Mouse (Mus musculus): ENCODE data around the gene Bcar3.
A peak's percentile ranks its signal among the peaks of the same experiment; 100 is the strongest.

The Bcar3 gene

GRCm38 (mm10) chr3:122458743-122459142 is 164.8 kb downstream of the Bcar3 start:
- no peak for DNase-seq (ENCODE audit: low spot score)

DNA sequence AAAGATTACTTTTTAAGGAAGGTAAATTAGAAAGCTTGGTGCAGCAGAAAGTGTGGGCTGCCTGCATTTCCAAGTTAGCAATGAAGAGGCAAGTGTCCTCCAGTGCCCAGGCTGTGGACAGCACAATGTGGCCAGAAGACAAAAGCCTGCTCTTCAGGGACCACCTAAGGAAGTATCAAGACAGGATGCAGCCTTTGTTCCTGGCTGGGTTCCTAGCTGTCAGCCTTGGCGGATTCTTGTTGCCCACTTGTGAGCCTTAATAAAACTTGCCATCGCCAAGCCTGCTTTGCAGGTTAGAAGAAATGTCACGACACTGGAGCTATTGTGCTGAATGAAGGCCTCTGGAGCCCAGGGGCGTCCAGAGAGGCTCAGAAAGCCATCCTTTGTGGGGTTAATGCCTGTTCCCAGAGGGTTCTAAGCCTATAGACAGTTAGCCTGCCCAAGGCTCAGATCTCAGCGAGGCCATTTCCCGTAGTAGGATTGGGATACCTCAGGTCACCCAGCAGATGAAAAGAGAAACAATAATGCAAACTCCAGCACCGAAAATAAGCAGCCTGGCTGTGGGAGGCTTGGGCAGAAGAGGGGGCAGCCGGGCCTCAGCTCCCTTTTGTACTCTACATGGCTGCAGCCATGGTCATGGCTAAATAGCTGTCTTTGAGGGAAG is 167.0 kb downstream of the Bcar3 start:
- DNase-seq (ENCODE audit: low spot score), result no peak

- DNase-seq (ENCODE audit: low spot score), result no peak
Measured at GRCm38 (mm10) chr3:122461512-122461881, 167.6 kb downstream of the Bcar3 start.

DNA sequence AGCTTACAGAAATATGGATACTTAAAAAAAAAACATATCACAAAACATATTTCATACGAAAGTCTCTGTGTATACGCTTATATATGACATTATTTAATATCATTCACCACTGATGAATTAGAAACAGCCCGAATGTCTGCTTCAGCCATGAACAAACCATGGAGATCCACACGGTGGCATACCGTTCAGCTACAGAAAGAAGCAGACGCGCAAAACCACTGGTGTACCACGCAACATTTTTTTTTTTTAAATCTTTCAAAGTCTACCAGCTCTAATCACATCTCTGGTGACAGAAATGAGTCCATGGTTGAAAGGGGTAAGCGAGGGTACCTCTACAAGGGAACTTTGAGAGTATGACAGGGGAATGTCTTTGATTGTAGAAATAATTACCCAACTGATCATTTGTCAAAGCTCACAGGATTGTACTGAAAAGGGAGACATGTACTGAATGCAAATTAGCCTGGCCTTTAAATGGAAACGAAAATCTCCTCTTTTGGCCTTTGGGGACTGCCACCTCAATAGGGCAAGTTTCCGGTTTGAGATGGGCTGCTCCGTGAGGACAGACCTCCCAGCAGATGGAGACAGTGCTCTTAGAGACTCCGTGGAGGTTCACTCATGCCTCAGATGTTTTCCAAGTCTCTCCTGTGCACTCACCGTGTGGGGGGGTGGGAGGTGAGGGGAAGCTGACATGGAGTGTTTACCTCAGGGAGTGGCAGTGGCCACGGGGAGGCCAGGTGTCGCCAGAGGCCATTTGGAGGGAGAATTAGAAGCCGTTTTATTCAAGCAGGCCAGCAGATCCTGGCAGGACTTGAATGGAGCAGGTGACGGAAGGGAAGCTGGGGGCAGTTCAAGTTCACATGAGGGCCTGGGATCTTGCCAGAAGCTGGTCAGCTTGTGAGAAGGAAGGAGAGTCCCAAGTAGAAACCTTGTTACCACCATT is 168.3 kb downstream of the Bcar3 start:
- DNase-seq (ENCODE audit: low spot score), result peak; percentile 10

DNA sequence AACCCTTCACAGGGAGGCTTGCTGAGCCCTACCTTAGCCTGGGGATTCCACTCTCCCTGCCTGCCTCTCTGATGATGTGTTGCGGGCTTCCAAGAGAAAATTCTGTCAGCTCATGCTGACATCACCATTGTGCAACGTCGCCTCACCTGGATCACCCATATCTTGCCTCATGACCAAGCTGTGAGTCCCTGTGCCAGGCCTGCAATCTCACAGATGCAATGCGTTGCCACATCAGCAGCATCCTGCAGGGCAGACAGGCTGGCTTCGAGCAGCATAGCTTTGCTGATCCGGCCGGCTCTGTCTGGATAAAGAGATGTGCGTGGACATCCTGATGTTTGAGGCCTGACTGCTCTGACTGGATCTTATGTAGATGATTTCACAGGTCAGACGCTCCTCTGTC is 169.2 kb downstream of the Bcar3 start:
- DNase-seq (ENCODE audit: low spot score), result peak; percentile 9

- DNase-seq (ENCODE audit: low spot score), result peak; percentile 26
Measured at GRCm38 (mm10) chr3:122466100-122466730, 172.3 kb downstream of the Bcar3 start.

- no peak for DNase-seq (ENCODE audit: low spot score)
Measured at GRCm38 (mm10) chr3:122467977-122468376, 174.0 kb downstream of the Bcar3 start.

GRCm38 (mm10) chr3:122470326-122471016 is 176.5 kb downstream of the Bcar3 start:
- DNase-seq (ENCODE audit: low spot score), result no peak

DNA sequence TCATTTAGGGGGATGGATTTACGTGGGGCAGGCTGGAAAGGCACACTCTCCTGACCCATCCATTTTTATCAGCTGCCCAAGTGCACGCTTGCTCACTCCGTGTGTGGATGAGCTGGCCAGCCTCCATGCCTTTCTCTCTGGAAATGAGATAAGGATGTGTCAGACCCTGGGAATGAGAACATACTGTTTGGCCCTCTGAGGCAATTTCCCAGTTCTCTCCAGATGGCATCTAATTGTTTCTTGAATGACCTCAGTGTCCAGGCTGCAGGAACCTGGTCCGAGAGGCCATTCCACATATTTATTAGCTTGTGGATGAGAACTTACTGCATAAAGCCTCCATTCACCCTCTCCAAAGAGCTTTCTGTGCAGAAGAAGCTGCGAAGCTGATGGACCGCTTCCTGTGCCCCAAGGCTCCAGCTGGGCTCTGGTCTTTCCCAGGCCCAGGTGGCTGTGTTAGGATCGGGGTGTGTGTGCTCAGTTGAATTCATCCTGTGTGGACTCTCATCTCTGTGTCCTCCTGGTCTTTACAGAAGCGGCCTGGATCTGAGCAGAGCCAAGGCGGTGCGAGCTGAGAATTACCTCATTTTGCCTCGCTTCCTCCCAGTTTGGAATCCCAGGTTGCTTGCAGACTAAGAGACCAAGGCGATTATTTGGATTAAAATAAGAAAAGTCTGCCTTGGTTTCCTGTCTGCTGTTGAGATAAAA is 177.2 kb downstream of the Bcar3 start:
- DNase-seq (ENCODE audit: low spot score), result no peak

GRCm38 (mm10) chr3:122472412-122472811 is 178.5 kb downstream of the Bcar3 start:
- no peak for DNase-seq (ENCODE audit: low spot score)

- DNase-seq (ENCODE audit: low spot score), result no peak
Measured at GRCm38 (mm10) chr3:122473523-122474034, 179.6 kb downstream of the Bcar3 start.

DNA sequence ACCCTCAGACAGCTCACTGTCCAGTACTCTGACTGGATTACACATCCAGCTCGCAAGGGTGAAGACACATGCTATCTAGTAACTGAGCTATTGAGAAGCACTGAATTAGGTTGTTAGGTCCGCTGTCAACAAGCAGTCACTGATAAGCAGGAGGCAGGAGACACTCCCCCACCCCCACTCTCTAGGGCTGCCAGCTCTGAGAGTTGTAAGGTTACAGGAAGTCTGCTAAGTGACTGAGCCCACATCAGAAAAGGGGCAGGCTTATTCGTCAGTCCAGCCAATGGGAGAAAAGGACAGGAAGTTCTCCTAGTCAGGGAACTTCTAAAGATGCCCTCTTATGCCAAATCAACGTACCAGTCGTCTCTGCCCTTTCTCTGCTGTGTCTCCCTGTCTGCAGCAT is 180.1 kb downstream of the Bcar3 start:
- DNase-seq (ENCODE audit: low spot score), result no peak

- DNase-seq (ENCODE audit: low spot score), result no peak
Measured at GRCm38 (mm10) chr3:122474796-122475195, 180.9 kb downstream of the Bcar3 start.

- no peak for DNase-seq (ENCODE audit: low spot score)
Measured at GRCm38 (mm10) chr3:122475735-122476134, 181.8 kb downstream of the Bcar3 start.

DNA sequence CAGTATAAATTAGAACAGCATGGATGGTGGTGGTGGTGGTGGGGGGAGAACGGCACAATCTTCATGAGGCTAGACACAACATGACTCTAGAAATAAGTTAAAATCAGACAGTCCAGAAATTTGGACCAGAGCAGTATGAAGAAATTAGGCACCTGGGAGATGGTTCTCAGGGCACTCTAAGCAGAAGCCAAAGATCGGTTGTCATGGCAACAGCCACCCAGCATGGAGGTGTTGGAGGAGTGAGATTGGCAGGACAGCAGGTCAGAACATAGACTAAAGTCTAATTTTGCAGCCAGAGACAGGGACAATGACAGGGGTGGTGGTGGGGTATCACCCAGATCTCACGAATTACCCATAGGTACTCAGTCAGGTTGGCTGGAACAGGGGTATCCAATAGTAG is 182.7 kb downstream of the Bcar3 start:
- DNase-seq (ENCODE audit: low spot score), result no peak

DNA sequence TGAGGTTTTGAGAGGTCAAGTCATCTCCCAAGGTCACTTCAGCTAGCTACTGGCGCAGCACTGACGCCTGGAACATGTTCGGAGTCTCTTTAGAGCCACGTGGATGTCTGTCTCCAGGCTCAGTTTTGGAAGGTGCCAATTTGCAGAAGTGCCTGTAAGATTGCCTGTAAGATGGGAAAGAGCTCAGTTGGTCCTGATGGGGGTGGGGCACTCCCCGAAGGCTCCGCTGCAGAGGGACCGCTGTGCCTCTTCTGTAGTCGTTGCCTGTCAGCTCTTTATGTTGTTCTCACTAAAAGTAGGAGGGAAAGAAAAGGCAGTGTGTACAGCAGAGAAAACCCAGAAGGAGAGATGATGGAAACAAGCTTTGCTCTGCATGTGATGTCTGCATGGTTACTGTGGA is 183.6 kb downstream of the Bcar3 start:
- no peak for DNase-seq (ENCODE audit: low spot score)

- DNase-seq (ENCODE audit: low spot score), result no peak
Measured at GRCm38 (mm10) chr3:122478735-122479134, 184.8 kb downstream of the Bcar3 start.

DNA sequence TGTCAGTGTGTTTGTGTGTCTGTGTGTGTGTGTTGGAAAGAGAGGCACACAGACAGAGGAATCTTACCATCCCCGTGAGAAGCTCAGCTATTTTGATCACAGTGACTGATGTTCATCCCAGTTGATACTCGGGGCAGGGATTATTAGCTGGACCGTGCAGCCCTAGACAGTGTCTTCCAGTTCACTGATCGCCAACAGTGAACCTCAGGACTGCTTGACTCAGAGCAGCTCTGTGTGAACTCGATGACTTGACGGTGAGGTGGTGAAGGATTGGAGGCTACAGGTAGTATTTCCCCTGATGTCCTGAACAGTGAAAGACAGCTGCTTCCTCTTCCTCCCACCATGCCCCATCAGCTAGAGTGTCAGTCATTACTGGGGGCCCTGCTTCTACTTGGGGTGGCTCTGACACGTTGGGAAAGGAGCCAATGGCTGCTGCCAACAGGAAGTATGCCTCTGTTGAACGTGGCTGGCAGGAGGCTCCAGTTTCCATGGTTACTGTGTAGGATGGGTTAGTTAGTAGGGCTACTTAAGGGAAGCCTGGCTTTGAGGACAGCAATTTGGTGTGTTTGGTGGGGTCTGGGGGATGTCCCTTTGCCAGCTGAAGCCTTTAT is 186.2 kb downstream of the Bcar3 start:
- DNase-seq (ENCODE audit: low spot score), result no peak

GRCm38 (mm10) chr3:122480986-122481385 is 187.1 kb downstream of the Bcar3 start:
- no peak for DNase-seq (ENCODE audit: low spot score)

DNA sequence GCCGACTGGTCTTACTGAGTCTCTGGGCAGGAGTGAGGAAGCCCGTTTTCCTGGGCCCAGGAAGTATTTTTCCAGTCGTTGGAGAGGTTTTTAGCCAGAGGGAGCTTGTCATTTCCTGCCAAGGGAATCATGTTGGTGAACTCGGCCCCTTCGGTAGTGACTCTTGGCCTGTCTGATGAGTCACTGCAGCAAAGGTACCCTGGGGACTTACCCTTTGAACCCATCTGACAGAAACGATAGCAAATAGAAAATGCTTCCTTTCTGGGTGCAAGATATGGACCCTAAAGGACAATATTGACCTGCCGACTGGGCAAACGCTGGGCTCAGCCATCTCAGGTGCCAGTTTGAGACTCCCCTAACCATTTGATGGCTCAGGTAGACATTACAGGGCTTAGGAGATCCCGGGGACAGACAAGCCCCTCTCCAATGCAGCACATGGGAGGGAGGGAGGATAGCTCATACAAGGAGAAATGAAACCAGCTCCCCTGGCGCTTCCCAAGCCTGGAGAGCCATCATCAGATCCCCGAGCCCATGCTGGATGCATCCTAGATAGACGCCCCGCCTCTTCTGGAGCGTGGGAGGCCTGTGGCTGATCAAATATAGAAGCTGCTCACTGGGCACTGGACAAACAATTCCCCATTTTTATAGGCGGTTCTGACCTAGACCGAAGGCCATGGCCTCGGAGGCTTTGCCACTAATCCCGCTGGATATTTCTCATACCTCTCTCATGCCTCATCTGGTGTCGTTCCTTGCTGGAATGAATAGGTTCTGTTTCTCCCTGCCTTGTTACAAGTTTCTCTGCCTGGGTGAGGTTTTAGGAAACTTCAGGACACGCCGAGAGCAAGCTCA is 188.2 kb downstream of the Bcar3 start:
- DNase-seq (ENCODE audit: low spot score), result no peak
